Mouse (Mus musculus) adrenal gland, postnatal 4 days (tissue): ENCODE measurements around the gene Lrrc66. TPM values are rescaled to one million over a fixed set of nuclear protein-coding genes. Genes with fewer than 3 reads are reported as not detected.

Source experiments
- DNase-seq, 2 experiments: peaks; one replicate each; pipeline ENCODE4 v3.0.0; 2021 to 2022; ENCODE audit warnings: low spot score in 2 of 2, mixed read lengths in 2 of 2
- total RNA-seq, 2 experiments: library from RNA; stranded (reverse); gene quantifications; 2 replicates each; pipeline ENCODE4 v1.2.3; 2021

Gene Lrrc66
- total RNA-seq, 2 experiments from 2014 or later, result 0.53 TPM; not detected in 1

DNA sequence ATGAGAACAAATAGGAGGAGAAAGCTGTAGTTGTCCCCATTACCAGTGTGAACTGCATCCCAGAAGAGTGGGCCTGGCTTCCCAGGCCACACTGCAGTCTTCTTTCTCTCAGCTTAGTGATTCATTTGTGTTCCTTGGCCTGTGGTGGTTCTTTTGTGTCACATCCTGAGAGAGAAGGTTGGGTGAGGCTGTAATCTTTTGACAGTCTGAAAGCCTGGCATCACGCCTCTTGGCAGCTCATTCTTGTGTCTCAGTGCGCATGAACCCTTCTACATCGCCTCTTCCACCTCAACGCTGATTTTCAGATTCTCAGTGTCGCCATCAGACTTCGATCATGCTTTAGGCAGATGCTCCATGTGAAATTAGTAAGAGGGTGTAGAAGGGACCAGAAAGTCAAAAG is 68.3 kb downstream of the Lrrc66 start:
- DNase-seq, result no peak

DNA sequence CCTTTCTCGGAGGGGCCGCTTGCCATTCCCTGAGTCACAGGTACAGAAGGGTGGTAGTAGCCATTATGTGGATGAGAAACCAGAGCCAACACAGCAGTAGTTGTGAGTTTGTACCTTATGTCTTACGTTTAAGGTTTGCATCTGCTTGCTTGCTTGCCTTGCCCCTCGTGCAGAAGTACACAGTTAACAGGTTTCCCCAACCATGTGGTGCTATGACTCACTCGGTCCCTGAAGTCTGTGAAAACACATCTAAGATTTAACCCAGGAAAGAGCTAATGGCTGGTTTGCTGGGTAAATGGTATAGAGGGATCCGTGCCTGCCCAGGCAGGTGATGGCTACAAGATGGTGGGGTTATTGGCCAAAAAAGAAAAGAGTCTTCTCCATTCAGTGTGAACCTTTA is 73.6 kb downstream of the Lrrc66 start:
- DNase-seq, result no peak

DNA sequence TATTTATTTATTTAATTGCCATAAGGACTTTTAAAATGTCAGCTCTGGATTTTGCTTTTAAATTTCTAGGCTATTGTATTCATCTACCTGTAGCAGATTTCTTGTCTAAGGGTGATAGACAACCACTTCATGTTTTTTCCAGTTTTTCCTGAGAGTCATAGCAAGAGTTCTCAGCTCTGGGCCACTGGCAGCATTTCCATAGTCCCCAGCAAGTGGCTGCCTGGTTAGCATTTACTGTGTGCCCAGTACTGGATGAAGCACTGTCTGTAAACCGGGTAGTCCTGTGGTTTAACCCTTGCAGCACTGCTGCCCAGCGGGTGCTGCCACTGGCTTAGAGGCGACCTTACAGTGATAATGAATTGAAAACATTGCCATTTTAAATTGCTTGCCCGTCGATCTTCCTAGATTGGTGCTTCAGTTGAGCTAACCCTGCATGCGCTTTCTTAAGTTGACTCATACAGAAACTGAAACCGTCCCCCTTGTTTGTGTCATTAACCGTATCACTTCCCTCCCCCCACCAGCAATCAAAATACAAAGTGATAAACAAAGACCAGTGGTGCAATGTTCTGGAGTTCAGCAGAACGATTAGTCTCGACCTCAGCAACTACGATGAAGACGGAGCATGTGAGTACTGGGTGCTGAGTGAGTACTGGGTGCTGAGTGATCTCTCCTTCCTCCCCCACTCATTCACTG is 75.4 kb downstream of the Lrrc66 start:
- DNase-seq, result no peak

Other genes with a start within 250 kb of the Lrrc66 start
- gene Cwh43, start 226.5 kb downstream of the Lrrc66 start, total RNA-seq, result under 1 TPM; 0.23 to 0.25 TPM
- gene Dcun1d4, start 151.5 kb downstream of the Lrrc66 start, total RNA-seq, result 10 to 100 TPM; 38.0 to 38.1 TPM
- 10 to 100 TPM; 26.8 to 29.7 TPM for gene Sgcb, start 15.3 kb upstream of the Lrrc66 start, total RNA-seq
- under 1 TPM; 0.25 to 0.28 TPM for gene Spata18, start 18.9 kb upstream of the Lrrc66 start, total RNA-seq